8 mouse cellular contexts compared by ENCODE assay signal in genomic region chr9:120127538-120128251, GRCm38 (mm10). TPM values are rescaled to one million over a fixed set of nuclear protein-coding genes. Genes with fewer than 3 reads are reported as not detected.
DNase-seq lines count a peak whose midpoint lies in the region; ATAC-seq lines count a peak whose summit lies in the region.

TSS of gene Rpsa (plus strand) at chr9:120127689.

- no peaks in the 10 kb centered on the region for H3K9me3 ChIP-seq in hindbrain, embryonic 15.5 days

- peak within 1 kb of the TSS; percentile 83 for H3K27ac ChIP-seq in hindbrain, embryonic 15.5 days (replicated peaks)

- DNase-seq in T-cell, adult 2 months (ENCODE audit: low spot score): peak; percentile 98
- peak; percentile 96 to 98 for DNase-seq in cerebellum, postnatal 36 days
- DNase-seq in frontal cortex, postnatal 36 days (ENCODE audit: low spot score in 2 of 2): peak; percentile 95 to 97
- peak; percentile 95 for DNase-seq in left cerebral cortex, adult 11 months (ENCODE audit: low spot score)
- DNase-seq in lung, postnatal 4 days: peak; percentile 98 to 99
- DNase-seq in retina, postnatal 7 days (ENCODE audit: low read depth, low spot score): peak; percentile 98
- peak; percentile 84 for DNase-seq in urinary bladder, adult 2 months (ENCODE audit: low spot score)

- no peaks in the 10 kb centered on the region for H3K27me3 ChIP-seq in hindbrain, embryonic 15.5 days

- peak within 1 kb of the TSS; percentile 94 for H3K4me3 ChIP-seq in hindbrain, embryonic 15.5 days

- peaks cover 48% of the 10 kb centered on the region for H3K36me3 ChIP-seq in hindbrain, embryonic 15.5 days

- peaks cover 19% of the 10 kb centered on the region for H3K4me1 ChIP-seq in hindbrain, embryonic 15.5 days (replicated peaks)

- ATAC-seq in hindbrain, embryonic 15.5 days (ENCODE audit: low FRiP score, low read depth): peak; percentile 97

- under 1% methylated on average over 63 of the region's 72 CpGs for WGBS in hindbrain, embryonic 15.5 days

- peak within 1 kb of the TSS; percentile 67 for H3K4me2 ChIP-seq in hindbrain, embryonic 15.5 days

- H3K9ac ChIP-seq in hindbrain, embryonic 15.5 days: peak within 1 kb of the TSS; percentile 99

RNA-seq across cellular contexts. Expression of gene Rpsa, which starts in this region (rescaled TPM):
- 927 and 930 TPM in 2 replicates for polyA plus RNA-seq in hindbrain, embryonic 15.5 days (2015; fragmentation: Nextera tagmentation; extraction: Ambion mirVana)
- 1,805 and 1,865 TPM in 2 replicates for polyA plus RNA-seq in urinary bladder, adult 2 months (2012; rRNA removed)

Comparison
In these comparisons a context has a peak if more than half of its experiments do, and no peak if none do; other contexts are left out.
1. Peak in every context shown above with its lines: DNase-seq, ATAC-seq, H3K4me3 ChIP-seq and H3K27ac ChIP-seq.